Mouse (Mus musculus): ENCODE results near the gene Fpr1. TPM values are rescaled to one million over a fixed set of nuclear protein-coding genes. Genes with fewer than 3 reads are reported as not detected.

The Fpr1 gene
- polyA plus RNA-seq, 1 experiment from 2014 or later = 0.20 TPM

DNA sequence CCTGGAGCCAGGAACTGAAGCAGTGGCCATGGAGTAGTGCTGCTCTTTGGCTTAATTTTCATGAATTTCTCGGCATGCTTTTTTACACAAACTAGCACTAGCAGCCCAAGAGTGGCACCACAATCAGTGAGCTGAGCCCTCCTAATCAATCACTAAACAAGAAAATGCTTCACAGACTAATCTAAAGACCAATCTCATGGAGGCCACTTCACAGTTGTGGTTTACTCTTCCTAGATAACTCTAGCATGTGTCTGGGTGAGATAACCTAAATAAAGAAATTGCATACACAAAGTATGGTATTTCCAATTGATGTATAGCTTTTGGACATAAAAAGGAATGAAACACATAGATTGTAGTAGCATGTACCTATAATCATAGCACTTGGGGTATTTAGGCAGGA, 4.4 kb downstream of the Fpr1 start:
- no peak overlapping the region for H3K4me3 ChIP-seq (replicated peaks)
- H3K36me3 ChIP-seq = no peaks in the 10 kb centered on the region
- no peak overlapping the region for H3K4me2 ChIP-seq (replicated peaks)
- H3K4me1 ChIP-seq = no peaks in the 10 kb centered on the region
- H3K9me3 ChIP-seq (replicated peaks) = no peaks in the 10 kb centered on the region
- H3K9ac ChIP-seq = no peak overlapping the region
- 79% methylated on average over 1 of the region's 1 CpGs for WGBS
- no peak for ATAC-seq (ENCODE audit: insufficient number of reproducible peaks, low FRiP score, low TSS enrichment, low read depth)
- no peak overlapping the region for H3K27ac ChIP-seq (replicated peaks)
- no peaks in the 10 kb centered on the region for H3K27me3 ChIP-seq

DNA sequence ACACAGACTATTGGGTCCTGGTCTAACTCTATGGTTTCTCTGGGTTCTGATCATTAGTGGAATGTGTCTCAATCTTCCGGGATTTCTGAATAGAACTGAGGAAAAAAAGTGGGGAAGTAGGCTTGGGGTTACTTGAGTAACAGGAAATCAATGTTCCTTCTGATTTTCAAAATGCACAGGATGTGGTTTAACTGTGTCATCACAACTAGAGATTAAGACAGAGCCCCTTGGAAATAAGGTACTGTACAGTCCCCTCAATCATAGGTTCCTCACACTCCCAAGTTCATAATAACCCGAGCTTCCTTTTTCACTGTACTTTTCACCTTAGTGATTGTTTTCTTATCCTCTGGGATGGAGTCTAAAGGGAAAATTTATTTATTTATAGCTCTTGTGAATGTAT, 12.0 kb downstream of the Fpr1 start:
- WGBS = 79% methylated on average over 2 of the region's 2 CpGs
- no peak overlapping the region for H3K4me3 ChIP-seq (replicated peaks)
- ATAC-seq (ENCODE audit: insufficient number of reproducible peaks, low FRiP score, low TSS enrichment, low read depth) = no peak
- no peaks in the 10 kb centered on the region for H3K4me1 ChIP-seq
- no peak overlapping the region for H3K4me2 ChIP-seq (replicated peaks)
- no peaks in the 10 kb centered on the region for H3K36me3 ChIP-seq
- no peaks in the 10 kb centered on the region for H3K27me3 ChIP-seq
- H3K27ac ChIP-seq (replicated peaks) = no peak overlapping the region
- no peaks in the 10 kb centered on the region; the same call in 1 of the 2 replicates for H3K9me3 ChIP-seq (replicated peaks)
- H3K9ac ChIP-seq = no peak overlapping the region

DNA sequence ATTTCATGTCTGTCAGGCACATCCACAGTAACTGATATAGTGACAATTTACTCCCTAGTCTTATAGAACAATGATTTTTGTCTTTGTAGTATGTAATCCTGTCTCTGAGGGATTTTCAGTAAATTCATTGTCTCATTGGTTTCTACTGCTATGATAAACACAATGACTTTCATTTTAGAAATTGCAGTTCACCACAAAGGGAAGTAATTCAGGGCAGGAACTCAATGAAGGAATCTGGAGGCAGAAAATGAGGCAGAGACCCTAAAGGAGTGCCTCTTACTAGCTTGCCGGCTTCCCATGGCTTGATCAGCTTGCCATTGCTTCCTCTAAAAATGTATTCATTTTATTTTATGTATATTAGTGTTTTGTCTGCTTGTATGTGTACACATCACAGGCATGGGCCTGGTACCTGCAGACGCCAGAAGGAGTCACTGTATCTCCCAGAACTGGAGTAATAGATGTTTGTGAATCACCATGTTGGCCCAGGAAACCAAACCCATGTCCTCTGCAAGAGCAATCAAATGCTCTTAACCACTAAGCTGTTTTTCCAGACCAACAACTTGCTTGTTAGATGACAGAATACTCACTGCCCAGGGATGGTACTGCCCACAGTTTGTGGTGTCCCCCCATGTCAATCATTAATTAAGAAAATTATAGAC, 12.7 kb downstream of the Fpr1 start:
- Histone ChIP-seq H3K4me3 (replicated peaks) (no peak overlapping the region), H3K36me3 (no peaks in the 10 kb centered on the region), H3K4me2 (replicated peaks) (no peak overlapping the region), H3K4me1 (no peaks in the 10 kb centered on the region), H3K9me3 (replicated peaks) (no peaks in the 10 kb centered on the region; the same call in 1 of the 2 replicates), H3K27ac (replicated peaks) (no peak overlapping the region), H3K27me3 (no peaks in the 10 kb centered on the region), H3K9ac (no peak overlapping the region)
- no peak for ATAC-seq (ENCODE audit: insufficient number of reproducible peaks, low FRiP score, low TSS enrichment, low read depth)
- 79% methylated on average over 2 of the region's 2 CpGs for WGBS

DNA sequence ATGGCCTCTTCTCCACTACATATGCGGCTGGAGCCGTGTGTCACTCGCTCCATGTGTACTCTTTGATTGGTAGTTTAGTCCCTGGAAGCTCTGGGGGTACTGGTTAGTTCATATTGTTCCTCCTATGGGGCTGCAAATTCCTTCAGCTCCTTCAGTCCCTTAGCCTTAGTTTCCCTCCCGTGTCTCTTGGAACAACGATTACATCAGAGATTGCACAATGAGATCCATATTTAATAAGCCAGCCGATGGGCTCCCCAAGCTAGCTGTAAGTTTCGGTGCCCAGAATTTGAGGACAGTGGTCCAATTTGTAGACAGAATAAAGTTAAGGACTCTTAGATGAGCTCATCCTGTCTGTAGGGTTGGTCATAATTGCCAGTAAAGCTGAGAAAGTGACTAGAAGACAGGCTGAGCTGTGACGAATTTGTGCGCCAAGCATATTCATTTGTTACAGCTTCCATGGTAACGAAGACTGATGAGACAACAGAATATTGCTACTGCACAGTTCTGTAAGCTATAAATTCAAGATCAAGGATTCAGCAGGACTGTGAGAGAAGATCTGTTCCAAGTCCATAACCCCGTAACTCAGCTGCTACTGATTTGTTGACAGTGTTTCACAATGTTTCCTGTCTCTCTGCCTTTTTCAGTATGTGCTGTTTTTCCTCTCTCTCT, 16.8 kb downstream of the Fpr1 start:
- Histone ChIP-seq H3K9me3 (replicated peaks) (no peaks in the 10 kb centered on the region), H3K4me3 (replicated peaks) (no peak overlapping the region), H3K36me3 (peaks cover 8% of the 10 kb centered on the region), H3K27ac (replicated peaks) (no peak overlapping the region), H3K4me1 (no peaks in the 10 kb centered on the region), H3K4me2 (replicated peaks) (no peak overlapping the region), H3K9ac (no peak overlapping the region), H3K27me3 (no peaks in the 10 kb centered on the region)
- 78% methylated on average over 11 of the region's 11 CpGs for WGBS
- ATAC-seq (ENCODE audit: insufficient number of reproducible peaks, low FRiP score, low TSS enrichment, low read depth) = no peak

DNA sequence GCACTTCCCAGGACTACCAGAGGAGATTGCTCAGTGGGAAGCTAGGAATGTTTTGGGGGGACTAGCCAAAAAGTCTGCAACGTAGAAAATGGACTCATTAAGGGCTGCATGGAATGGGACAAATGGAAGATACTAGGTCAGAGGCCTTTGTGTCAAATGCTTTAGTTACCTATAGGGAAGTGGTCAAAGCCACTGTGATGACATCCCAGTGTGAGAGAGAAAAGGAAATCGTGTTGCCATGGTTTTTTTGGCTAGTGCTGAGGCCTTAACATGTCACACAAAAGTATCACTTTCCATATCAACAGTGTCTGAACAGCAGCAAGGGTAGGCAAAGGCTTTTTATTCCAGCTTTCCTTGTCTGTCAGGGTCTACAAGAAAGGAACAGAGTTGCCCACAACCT, 18.6 kb downstream of the Fpr1 start:
- Histone ChIP-seq H3K27me3 (no peaks in the 10 kb centered on the region), H3K36me3 (peaks cover 8% of the 10 kb centered on the region), H3K9ac (no peak overlapping the region), H3K27ac (replicated peaks) (no peak overlapping the region), H3K9me3 (replicated peaks) (no peaks in the 10 kb centered on the region), H3K4me3 (replicated peaks) (no peak overlapping the region), H3K4me2 (replicated peaks) (no peak overlapping the region), H3K4me1 (no peaks in the 10 kb centered on the region)
- ATAC-seq (ENCODE audit: insufficient number of reproducible peaks, low FRiP score, low TSS enrichment, low read depth) = no peak
- 53% methylated on average over 2 of the region's 2 CpGs for WGBS

DNA sequence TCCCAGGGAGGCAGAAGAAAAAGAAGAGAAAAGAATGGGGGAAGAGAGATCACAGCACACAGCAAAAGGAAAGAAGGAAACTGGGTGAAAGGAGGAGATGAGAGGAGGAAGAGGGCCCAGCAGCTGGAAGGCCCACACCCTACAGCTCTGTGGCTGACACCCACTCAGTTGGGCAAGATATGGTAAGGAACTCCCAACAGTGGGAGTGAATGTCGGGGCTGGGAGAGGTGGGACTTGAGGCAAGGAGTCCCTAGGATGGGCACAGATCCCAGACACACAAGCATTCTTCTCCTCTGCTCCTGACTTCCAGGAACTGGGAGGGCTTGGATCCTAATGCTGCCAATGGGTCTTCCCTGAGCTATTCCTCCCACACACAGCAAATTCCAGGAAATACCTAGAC, 21.4 kb downstream of the Fpr1 start:
- Histone ChIP-seq H3K9ac (no peak overlapping the region), H3K4me3 (replicated peaks) (no peak overlapping the region), H3K36me3 (peaks cover 8% of the 10 kb centered on the region), H3K27me3 (no peaks in the 10 kb centered on the region), H3K4me2 (replicated peaks) (no peak overlapping the region), H3K27ac (replicated peaks) (no peak overlapping the region), H3K4me1 (no peaks in the 10 kb centered on the region), H3K9me3 (replicated peaks) (no peaks in the 10 kb centered on the region)
- WGBS = 83% methylated on average over 1 of the region's 1 CpGs
- no peak for ATAC-seq (ENCODE audit: insufficient number of reproducible peaks, low FRiP score, low TSS enrichment, low read depth)

DNA sequence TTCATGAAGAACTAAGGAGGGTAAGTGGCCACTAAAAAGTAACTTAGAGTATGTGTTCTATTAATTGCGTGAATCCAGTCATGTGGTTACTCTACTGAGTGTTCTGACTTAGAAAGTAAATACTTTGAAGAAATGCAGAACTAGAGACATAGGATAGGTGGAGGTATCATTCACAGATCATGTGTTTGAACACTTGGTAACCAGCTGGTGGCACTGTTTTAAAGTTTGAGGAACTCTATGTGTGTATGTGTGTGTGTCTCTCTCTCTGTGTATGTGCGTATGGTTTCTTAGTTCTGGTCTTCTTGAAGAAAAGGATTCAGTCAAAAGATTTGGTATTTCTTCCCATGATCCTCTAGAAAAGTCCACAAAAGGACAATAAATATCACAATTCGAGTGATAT, 23.6 kb downstream of the Fpr1 start:
- Histone ChIP-seq H3K9ac (no peak overlapping the region), H3K36me3 (peaks cover 5% of the 10 kb centered on the region), H3K27ac (replicated peaks) (no peak overlapping the region), H3K27me3 (no peaks in the 10 kb centered on the region), H3K4me2 (replicated peaks) (no peak overlapping the region), H3K4me3 (replicated peaks) (no peak overlapping the region), H3K9me3 (replicated peaks) (no peaks in the 10 kb centered on the region), H3K4me1 (peaks cover 4% of the 10 kb centered on the region; the same call in 1 of the 2 replicates)
- ATAC-seq (ENCODE audit: insufficient number of reproducible peaks, low FRiP score, low TSS enrichment, low read depth) = no peak
- 87% methylated on average over 3 of the region's 3 CpGs for WGBS

DNA sequence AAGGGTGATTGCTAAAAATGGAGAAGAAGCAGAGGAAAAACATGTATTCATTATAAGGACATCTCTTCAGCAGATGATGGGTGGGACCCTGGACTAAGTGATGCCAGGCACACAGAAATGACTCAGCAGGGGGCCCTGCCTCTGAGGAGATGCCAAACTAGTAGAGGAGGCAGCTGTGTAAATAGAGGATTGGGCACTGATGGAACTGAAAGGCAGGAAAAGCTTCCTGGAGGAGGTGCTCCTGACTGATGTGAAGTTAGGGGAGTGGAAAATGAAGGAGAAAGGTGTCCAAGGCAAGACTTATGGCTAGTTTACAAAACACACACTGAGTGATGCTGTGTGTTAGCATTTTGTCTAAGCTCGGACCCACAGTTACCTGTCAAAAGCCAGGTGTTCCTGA, 26.3 kb downstream of the Fpr1 start:
- 0 out of 2 replicates have a peak, but pooled peaks have one; percentile 37 for ATAC-seq (ENCODE audit: insufficient number of reproducible peaks, low FRiP score, low TSS enrichment, low read depth)
- Histone ChIP-seq H3K27ac (replicated peaks) (no peak overlapping the region), H3K9ac (no peak overlapping the region), H3K36me3 (peaks cover under 1% of the 10 kb centered on the region; the same call in 1 of the 2 replicates), H3K4me1 (peaks cover 10% of the 10 kb centered on the region; the same call in 1 of the 2 replicates), H3K9me3 (replicated peaks) (no peaks in the 10 kb centered on the region), H3K4me2 (replicated peaks) (no peak overlapping the region), H3K27me3 (no peaks in the 10 kb centered on the region), H3K4me3 (replicated peaks) (no peak overlapping the region)
- 76% methylated on average over 1 of the region's 1 CpGs for WGBS

DNA sequence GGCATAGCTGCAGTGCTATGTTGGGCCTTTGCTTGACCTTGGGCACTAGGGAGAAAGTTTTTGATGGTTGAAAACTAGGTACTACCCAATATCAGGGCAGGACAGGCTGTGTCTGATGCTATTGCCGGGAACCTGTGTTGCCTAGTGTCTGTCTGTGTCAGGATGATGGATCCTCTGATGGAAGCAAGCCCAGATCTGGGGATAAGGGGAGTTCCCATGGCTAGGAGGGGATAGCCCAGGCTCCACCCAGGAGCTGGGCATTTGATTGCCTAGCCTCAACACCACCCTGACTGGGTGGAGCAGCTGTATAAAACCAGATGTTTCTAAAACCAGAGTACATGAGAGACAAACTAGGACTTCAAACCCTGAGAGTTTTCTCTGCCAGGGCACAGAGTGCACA, 27.1 kb downstream of the Fpr1 start:
- Histone ChIP-seq H3K36me3 (no peaks in the 10 kb centered on the region), H3K9ac (no peak overlapping the region), H3K9me3 (replicated peaks) (no peaks in the 10 kb centered on the region), H3K4me3 (replicated peaks) (no peak overlapping the region), H3K4me1 (peaks cover 10% of the 10 kb centered on the region; the same call in 1 of the 2 replicates), H3K27me3 (no peaks in the 10 kb centered on the region), H3K4me2 (replicated peaks) (no peak overlapping the region), H3K27ac (replicated peaks) (peak overlapping the region; percentile 61; the same call in 1 of the 2 replicates)
- 0 out of 2 replicates have a peak, but pooled peaks have one; percentile 31 for ATAC-seq (ENCODE audit: insufficient number of reproducible peaks, low FRiP score, low TSS enrichment, low read depth)
- 92% methylated on average over 1 of the region's 1 CpGs for WGBS

DNA sequence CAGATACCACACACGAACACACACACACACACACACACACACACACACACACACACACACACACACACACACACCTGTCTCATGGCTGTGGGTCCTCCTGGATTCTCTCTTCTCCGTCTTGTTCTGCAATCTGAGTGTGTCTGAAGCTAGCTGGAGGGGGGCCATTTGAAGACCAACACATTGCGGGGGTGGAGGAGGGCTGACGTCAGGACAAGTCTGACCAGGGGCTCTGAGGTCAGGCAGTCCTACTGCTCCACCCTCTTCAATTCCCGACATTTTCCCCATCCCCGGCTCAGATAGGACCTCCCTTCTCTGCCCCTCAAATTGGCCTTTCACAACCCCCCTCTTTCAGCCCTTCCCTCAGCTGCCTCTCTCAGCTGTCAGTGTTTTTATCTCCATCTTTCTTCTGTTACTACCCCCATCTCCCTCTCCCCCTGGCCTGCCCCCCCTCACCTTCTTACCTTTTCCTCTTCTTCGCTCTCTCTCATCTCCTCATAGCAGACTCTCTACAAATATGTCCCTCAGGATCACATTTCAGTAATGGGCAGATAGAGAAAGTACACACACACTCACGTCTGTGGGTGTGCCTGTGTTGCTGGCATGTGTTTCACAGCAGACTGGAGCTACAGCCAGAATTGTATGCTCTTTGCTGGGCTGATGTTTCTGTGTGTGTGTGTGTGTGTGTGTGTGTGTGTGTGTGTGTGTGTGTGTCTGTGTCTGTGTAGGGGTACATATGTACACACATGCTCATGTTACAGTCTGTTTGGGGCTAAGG, 28.5 kb downstream of the Fpr1 start, which contains the start of gene Has1:
Gene Has1 (minus strand): TSS at position 142 of the 775 bp plus-strand sequence.
- no peak within 1 kb of the TSS; the same call in 1 of the 2 replicates for H3K4me2 ChIP-seq (replicated peaks)
- ATAC-seq (ENCODE audit: insufficient number of reproducible peaks, low FRiP score, low TSS enrichment, low read depth) = no peak
- no peak within 1 kb of the TSS for H3K9ac ChIP-seq
- H3K9me3 ChIP-seq (replicated peaks) = no peaks in the 10 kb centered on the region
- peaks cover 5% of the 10 kb centered on the region; the same call in 1 of the 2 replicates for H3K27me3 ChIP-seq
- peaks cover 10% of the 10 kb centered on the region; the same call in 1 of the 2 replicates for H3K4me1 ChIP-seq
- peak within 1 kb of the TSS; percentile 28; the same call in 1 of the 2 replicates for H3K27ac ChIP-seq (replicated peaks)
- no peaks in the 10 kb centered on the region for H3K36me3 ChIP-seq
- 16% methylated on average over 8 of the region's 8 CpGs for WGBS
- no peak within 1 kb of the TSS for H3K4me3 ChIP-seq (replicated peaks)
